Mouse (Mus musculus) left cerebral cortex, postnatal 4 days (tissue): ENCODE results near the gene BC005561. TPM values are rescaled to one million over a fixed set of nuclear protein-coding genes. Genes with fewer than 3 reads are reported as not detected.
"Not testable (repeated sequence)": the region's sequence is repeated elsewhere in the genome, so short reads cannot be mapped to it uniquely, and the experiment has no call there.

Source experiments
- DNase-seq: peaks from one replicate; pipeline ENCODE4 v3.0.0-alpha.2; 2022
- intact Hi-C: fragments of 180-260 bp; cut with DNase I; formaldehyde crosslinking; loops from one replicate; pipeline ENCODE4 v1.15.1; 2025
- total RNA-seq, 2 experiments: library from RNA; stranded (reverse); gene quantifications; 2 replicates each; pipeline ENCODE4 v1.2.3; 2021

BC005561 gene
- total RNA-seq, 2 experiments from 2014 or later: 14.8 to 15.1 TPM

- DNase-seq: peak; percentile 79
- intact Hi-C loops: not testable (repeated sequence)
These were observed 63.2 kb downstream of the BC005561 start for GRCm38 (mm10) chr5:104571282-104571921.

Other genes starting within 250 kb of the BC005561 start
- gene Ibsp, start 209.2 kb upstream of the BC005561 start, total RNA-seq: under 1 TPM; 0.54 to 0.60 TPM
- gene Mepe, start 183.0 kb upstream of the BC005561 start, total RNA-seq: not detected
- 10 to 100 TPM in 1 of 2 experiments, 1 to 10 TPM in 1; 6.7 to 11.5 TPM for gene Spp1, start 73.2 kb upstream of the BC005561 start, total RNA-seq
- gene Pkd2, start 48.9 kb upstream of the BC005561 start, total RNA-seq: 10 to 100 TPM; 28.1 to 29.4 TPM